Mouse (Mus musculus): ENCODE data around the gene Sqstm1. TPM values are rescaled to one million over a fixed set of nuclear protein-coding genes. Genes with fewer than 3 reads are reported as not detected.
"Not testable (repeated sequence)": the region's sequence is repeated elsewhere in the genome, so short reads cannot be mapped to it uniquely, and the experiment has no call there.

Gene Sqstm1
- polyA plus RNA-seq, 1 experiment = 19.5 TPM

DNA sequence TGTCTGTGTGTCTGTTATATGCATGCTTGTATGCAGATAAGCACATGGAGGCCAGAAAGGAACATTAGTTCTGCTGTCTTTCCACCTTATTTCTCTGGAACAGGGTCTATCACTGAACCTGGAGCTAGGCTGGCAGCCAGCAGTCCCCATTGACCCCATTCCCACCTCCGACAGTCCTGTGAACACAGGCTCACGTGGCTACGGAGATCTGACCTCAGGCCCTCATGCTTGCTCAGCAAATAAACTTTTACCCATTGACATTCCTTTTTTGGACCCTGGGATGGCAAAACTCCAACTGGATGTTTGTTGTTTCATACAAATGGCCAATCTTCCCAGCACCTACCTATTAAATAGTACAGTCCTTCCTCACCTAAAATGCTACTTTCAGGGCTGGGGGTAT, 34.3 kb downstream of the Sqstm1 start:
- TF ChIP-seq GATA1 (IDR thresholded peaks at IDR 0.05; ENCODE audit: low read length) (no peak), TAL1 (IDR thresholded peaks at IDR 0.05; ENCODE audit: low read length) (no peak)
- no peaks in the 10 kb centered on the region for H3K9me3 ChIP-seq (ENCODE audit: control insufficient read depth, low read length)
- H3K36me3 ChIP-seq (ENCODE audit: control insufficient read depth) = peaks cover 30% of the 10 kb centered on the region
- peaks cover 27% of the 10 kb centered on the region for H3K4me1 ChIP-seq (ENCODE audit: control insufficient read depth)
- no peaks in the 10 kb centered on the region for H3K27me3 ChIP-seq (ENCODE audit: control insufficient read depth)
- H3K4me3 ChIP-seq (replicated peaks) = peak overlapping the region; percentile 31

- peaks cover 27% of the 10 kb centered on the region for H3K4me1 ChIP-seq (ENCODE audit: control insufficient read depth)
- no peaks in the 10 kb centered on the region for H3K27me3 ChIP-seq (ENCODE audit: control insufficient read depth)
- no peaks in the 10 kb centered on the region for H3K9me3 ChIP-seq (ENCODE audit: control insufficient read depth, low read length)
- TF ChIP-seq TAL1 (IDR thresholded peaks at IDR 0.05; ENCODE audit: low read length) (no peak), GATA1 (IDR thresholded peaks at IDR 0.05; ENCODE audit: low read length) (no peak)
- peak overlapping the region; percentile 73 for H3K4me3 ChIP-seq (replicated peaks)
- H3K36me3 ChIP-seq (ENCODE audit: control insufficient read depth) = peaks cover 44% of the 10 kb centered on the region
These were observed 35.9 kb downstream of the Sqstm1 start for GRCm38 (mm10) chr11:50174730-50175187.

GRCm38 (mm10) chr11:50174111-50174729, 36.4 kb downstream of the Sqstm1 start, which contains the start of gene Mrnip:
Gene Mrnip, plus strand, starts transcription at chr11:50174444.
- Histone ChIP-seq H3K36me3 (ENCODE audit: control insufficient read depth) (peaks cover 49% of the 10 kb centered on the region), H3K4me3 (replicated peaks) (peak within 1 kb of the TSS; percentile 73), H3K4me1 (ENCODE audit: control insufficient read depth) (peaks cover 31% of the 10 kb centered on the region)
- H3K9me3 ChIP-seq (ENCODE audit: control insufficient read depth, low read length); H3K27me3 ChIP-seq (ENCODE audit: control insufficient read depth): not testable (repeated sequence)

DNA sequence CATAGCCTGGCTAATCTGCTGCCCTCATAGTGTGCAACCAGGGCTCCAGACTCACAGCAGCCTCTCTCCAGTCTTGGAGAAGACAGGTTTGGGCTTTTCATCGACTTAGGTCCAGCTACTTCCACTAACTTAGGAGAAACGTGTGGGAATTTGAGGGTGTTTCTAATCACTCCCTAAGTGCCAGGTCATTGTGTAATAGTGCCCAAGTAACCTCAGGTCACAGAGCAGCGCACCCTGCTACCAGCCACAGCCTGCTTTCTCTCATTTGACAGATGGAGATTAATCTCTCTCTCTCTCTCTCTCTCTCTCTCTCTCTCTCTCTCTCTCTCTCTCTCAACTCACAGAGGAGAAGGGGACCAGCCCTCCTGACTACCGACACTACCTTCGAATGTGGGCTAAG, 42.3 kb downstream of the Sqstm1 start:
- TF ChIP-seq TAL1 (IDR thresholded peaks at IDR 0.05; ENCODE audit: low read length) (no peak), GATA1 (IDR thresholded peaks at IDR 0.05; ENCODE audit: low read length) (no peak)
- peaks cover 12% of the 10 kb centered on the region for H3K4me1 ChIP-seq (ENCODE audit: control insufficient read depth)
- no peak overlapping the region for H3K4me3 ChIP-seq (replicated peaks)
- H3K9me3 ChIP-seq (ENCODE audit: control insufficient read depth, low read length) = no peaks in the 10 kb centered on the region
- peaks cover 60% of the 10 kb centered on the region for H3K36me3 ChIP-seq (ENCODE audit: control insufficient read depth)
- H3K27me3 ChIP-seq (ENCODE audit: control insufficient read depth) = no peaks in the 10 kb centered on the region

DNA sequence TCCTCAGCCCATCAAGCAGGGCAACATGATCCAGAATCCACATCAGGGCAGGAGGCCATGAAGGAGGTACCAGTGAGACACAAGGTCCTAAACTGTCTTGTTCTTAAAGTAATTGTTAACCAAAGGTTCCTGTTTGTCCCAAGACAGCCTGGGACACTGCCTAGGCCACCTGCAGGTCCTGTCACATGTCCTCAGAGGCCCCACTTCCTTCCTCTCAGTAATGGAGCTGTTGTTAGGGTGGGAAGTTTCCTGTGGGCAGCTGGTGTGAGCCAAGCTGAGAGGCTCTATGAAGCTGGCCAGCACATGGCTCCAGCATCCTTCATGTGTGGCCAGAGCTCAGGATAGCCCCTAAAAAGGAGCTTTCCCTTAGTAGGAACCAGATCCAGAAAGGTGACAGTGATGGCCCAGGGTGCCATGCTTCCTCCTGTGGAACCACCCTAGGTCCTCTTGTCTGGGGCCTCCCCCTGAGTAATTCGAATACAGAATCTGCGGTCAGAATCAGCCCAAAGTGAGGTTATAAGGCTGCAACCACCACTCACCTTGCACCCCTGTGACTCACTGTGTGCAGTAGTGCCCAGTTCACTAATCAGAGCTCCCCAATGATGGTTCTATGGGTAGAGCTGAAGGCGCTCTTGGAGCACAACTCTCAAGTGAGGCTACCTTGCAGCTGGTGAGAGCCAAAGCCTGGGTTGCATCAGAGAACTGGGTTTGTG, 48.1 kb downstream of the Sqstm1 start:
- Histone ChIP-seq H3K4me3 (replicated peaks) (no peak overlapping the region), H3K36me3 (ENCODE audit: control insufficient read depth) (peaks cover 74% of the 10 kb centered on the region), H3K27me3 (ENCODE audit: control insufficient read depth) (no peaks in the 10 kb centered on the region), H3K9me3 (ENCODE audit: control insufficient read depth, low read length) (no peaks in the 10 kb centered on the region), H3K4me1 (ENCODE audit: control insufficient read depth) (peaks cover 7% of the 10 kb centered on the region)
- TF ChIP-seq GATA1 (IDR thresholded peaks at IDR 0.05; ENCODE audit: low read length) (no peak), TAL1 (IDR thresholded peaks at IDR 0.05; ENCODE audit: low read length) (no peak)

GRCm38 (mm10) chr11:50161578-50162304, 48.9 kb downstream of the Sqstm1 start:
- peaks cover 82% of the 10 kb centered on the region for H3K36me3 ChIP-seq (ENCODE audit: control insufficient read depth)
- H3K9me3 ChIP-seq (ENCODE audit: control insufficient read depth, low read length) = no peaks in the 10 kb centered on the region
- TF ChIP-seq TAL1 (IDR thresholded peaks at IDR 0.05; ENCODE audit: low read length) (no peak), GATA1 (IDR thresholded peaks at IDR 0.05; ENCODE audit: low read length) (no peak)
- no peak overlapping the region for H3K4me3 ChIP-seq (replicated peaks)
- H3K4me1 ChIP-seq (ENCODE audit: control insufficient read depth) = peaks cover 7% of the 10 kb centered on the region
- no peaks in the 10 kb centered on the region for H3K27me3 ChIP-seq (ENCODE audit: control insufficient read depth)

- peaks cover 91% of the 10 kb centered on the region for H3K36me3 ChIP-seq (ENCODE audit: control insufficient read depth)
- H3K4me3 ChIP-seq (replicated peaks) = no peak overlapping the region
- TF ChIP-seq GATA1 (IDR thresholded peaks at IDR 0.05; ENCODE audit: low read length) (no peak), TAL1 (IDR thresholded peaks at IDR 0.05; ENCODE audit: low read length) (no peak)
- H3K9me3 ChIP-seq (ENCODE audit: control insufficient read depth, low read length) = no peaks in the 10 kb centered on the region
- H3K4me1 ChIP-seq (ENCODE audit: control insufficient read depth) = peaks cover 7% of the 10 kb centered on the region
- H3K27me3 ChIP-seq (ENCODE audit: control insufficient read depth) = no peaks in the 10 kb centered on the region
These were observed 51.3 kb downstream of the Sqstm1 start for GRCm38 (mm10) chr11:50159347-50159746.

DNA sequence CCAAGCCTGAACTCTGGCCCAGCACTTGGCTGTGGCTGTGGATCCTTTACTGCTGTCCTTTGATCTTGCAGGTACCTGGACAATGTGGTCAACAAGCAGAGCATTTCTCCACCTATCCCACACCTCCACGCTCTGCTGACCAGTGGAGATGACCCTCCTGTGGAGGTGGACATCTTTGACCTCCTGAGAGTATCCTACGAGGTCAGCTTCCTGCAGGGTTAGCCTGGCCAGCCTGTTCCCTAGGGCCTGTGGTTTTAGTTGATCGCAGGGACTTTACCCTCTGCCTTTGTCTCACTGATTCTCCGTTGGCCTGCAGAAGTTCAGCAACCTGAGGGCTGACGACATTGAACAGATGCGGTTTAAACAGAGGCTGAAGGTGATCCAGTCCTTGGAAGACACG, 52.3 kb downstream of the Sqstm1 start:
- Histone ChIP-seq H3K27me3 (ENCODE audit: control insufficient read depth) (no peaks in the 10 kb centered on the region), H3K9me3 (ENCODE audit: control insufficient read depth, low read length) (no peaks in the 10 kb centered on the region), H3K36me3 (ENCODE audit: control insufficient read depth) (peaks cover 88% of the 10 kb centered on the region), H3K4me1 (ENCODE audit: control insufficient read depth) (peaks cover 7% of the 10 kb centered on the region), H3K4me3 (replicated peaks) (no peak overlapping the region)
- TF ChIP-seq TAL1 (IDR thresholded peaks at IDR 0.05; ENCODE audit: low read length) (no peak), GATA1 (IDR thresholded peaks at IDR 0.05; ENCODE audit: low read length) (no peak)

- TF ChIP-seq TAL1 (IDR thresholded peaks at IDR 0.05; ENCODE audit: low read length) (no peak), GATA1 (IDR thresholded peaks at IDR 0.05; ENCODE audit: low read length) (no peak)
- Histone ChIP-seq H3K4me1 (ENCODE audit: control insufficient read depth) (peaks cover 4% of the 10 kb centered on the region), H3K9me3 (ENCODE audit: control insufficient read depth, low read length) (no peaks in the 10 kb centered on the region), H3K36me3 (ENCODE audit: control insufficient read depth) (peaks cover 88% of the 10 kb centered on the region), H3K27me3 (ENCODE audit: control insufficient read depth) (no peaks in the 10 kb centered on the region), H3K4me3 (replicated peaks) (no peak overlapping the region)
These were observed 53.8 kb downstream of the Sqstm1 start for GRCm38 (mm10) chr11:50156725-50157258.
